Mouse (Mus musculus) embryonic fibroblast, embryonic 13.5 days (primary cell): Measurements from ENCODE around the gene Acp2. TPM values are rescaled to one million over a fixed set of nuclear protein-coding genes. Genes with fewer than 3 reads are reported as not detected.
"Not testable (repeated sequence)": the region's sequence is repeated elsewhere in the genome, so short reads cannot be mapped to it uniquely, and the experiment has no call there.

ENCODE experiments used
- H3K27ac ChIP-seq: 2 replicates; pipeline ENCODE4 v1.5.1; 2012; ENCODE audit warnings: low read length, control low read depth, inconsistent platforms; ENCODE audit not compliant: insufficient read depth
- H3K4me1 ChIP-seq: 2 replicates; pipeline ENCODE4 v1.6.1; 2011; ENCODE audit warnings: low read length; ENCODE audit not compliant: control insufficient read depth, insufficient read depth
- H3K4me3 ChIP-seq: 2 replicates; pipeline ENCODE4 v1.5.1; 2011; ENCODE audit warnings: mild to moderate bottlenecking, control low read depth, low read length; ENCODE audit not compliant: insufficient read depth
- CTCF ChIP-seq: IDR thresholded peaks from 2 replicates; pipeline ENCODE4 v1.5.1; 2011; ENCODE audit warnings: mild to moderate bottlenecking, control low read depth, low read length, moderate library complexity, borderline replicate concordance; ENCODE audit not compliant: insufficient read depth
- POLR2A ChIP-seq: IDR thresholded peaks from 2 replicates; pipeline ENCODE4 v1.6.1; 2011; ENCODE audit warnings: low read depth, mild to moderate bottlenecking, control low read depth, low read length, moderate library complexity
- polyA plus RNA-seq: library from polyadenylated mRNA; stranded (reverse); fragments of >200 nt; gene quantifications from 2 replicates; pipeline ENCODE4 v1.2.4, GENCODE M21; 2011; ENCODE audit warnings: low read depth; ENCODE audit not compliant: missing spikeins, insufficient read length

The Acp2 gene
- polyA plus RNA-seq, 1 experiment = 54.9 TPM

DNA sequence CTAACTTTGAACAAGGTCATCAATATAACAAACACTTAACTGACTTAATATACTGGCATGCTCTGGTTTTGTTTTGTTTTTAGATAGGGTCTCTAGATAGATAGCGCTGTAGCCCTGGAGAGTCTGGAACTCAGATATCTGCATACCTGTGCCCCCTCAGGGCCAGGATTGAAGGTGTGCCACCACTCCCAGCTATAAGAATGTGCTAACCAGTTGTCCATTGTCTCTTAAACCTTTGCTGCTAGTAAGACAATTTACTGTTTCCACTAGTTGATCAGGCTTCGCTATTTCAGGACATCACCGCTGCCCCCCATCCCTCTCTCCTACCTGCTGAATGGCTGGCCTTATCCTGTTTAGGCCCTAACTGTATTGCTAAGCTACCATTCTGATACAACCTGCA, 17.8 kb downstream of the Acp2 start:
- H3K4me3 ChIP-seq = no peak overlapping the region
- TF ChIP-seq POLR2A (no peak), CTCF (no peak)
- H3K4me1 ChIP-seq = no peaks in the 10 kb centered on the region

DNA sequence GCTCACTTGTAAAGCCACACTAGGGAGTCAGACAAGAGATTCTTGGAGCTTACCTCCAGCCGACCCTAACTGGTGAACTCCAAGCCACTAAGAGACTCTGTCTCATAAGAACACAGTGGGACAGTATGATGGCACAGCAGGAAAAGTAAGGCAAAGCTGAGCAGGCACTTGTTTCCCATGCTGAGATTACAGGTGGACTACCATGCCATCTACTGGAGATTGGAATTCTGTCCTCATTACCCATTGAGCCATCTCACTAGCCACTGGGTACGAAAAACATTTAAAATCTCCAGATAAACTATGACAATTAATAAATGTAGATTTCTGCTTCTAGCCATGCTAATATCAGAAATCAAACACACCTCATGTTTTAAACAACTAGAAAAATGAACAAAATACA, 20.9 kb downstream of the Acp2 start:
- no peak overlapping the region for H3K4me3 ChIP-seq
- H3K4me1 ChIP-seq = no peaks in the 10 kb centered on the region
- no peak overlapping the region for H3K27ac ChIP-seq
- TF ChIP-seq POLR2A (no peak), CTCF (no peak)

More for the DNA sequence above, 17.8 kb downstream of the Acp2 start:
- H3K27ac ChIP-seq = no peak overlapping the region

DNA sequence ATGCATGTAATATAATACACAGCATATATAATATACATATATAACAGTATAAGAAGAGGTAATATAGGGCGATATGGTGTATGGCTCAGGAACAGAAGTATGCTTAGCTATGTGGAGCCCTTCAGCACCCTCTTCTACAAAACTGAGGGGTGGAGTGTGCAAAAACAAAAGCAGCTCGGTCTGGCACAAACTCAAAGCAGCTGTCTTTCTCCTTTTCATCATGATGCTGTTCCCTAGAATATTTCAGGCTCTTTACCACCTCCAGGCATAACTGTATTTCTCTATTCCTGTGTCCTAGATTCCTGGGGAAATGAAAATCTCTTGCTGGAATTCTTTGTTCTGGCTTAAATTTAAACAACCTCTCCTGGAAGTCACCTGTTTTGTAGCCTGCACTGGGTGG, 27.1 kb downstream of the Acp2 start:
- H3K4me1 ChIP-seq = no peaks in the 10 kb centered on the region
- TF ChIP-seq CTCF (no peak), POLR2A (no peak)
- no peak overlapping the region for H3K27ac ChIP-seq
- H3K4me3 ChIP-seq = no peak overlapping the region

DNA sequence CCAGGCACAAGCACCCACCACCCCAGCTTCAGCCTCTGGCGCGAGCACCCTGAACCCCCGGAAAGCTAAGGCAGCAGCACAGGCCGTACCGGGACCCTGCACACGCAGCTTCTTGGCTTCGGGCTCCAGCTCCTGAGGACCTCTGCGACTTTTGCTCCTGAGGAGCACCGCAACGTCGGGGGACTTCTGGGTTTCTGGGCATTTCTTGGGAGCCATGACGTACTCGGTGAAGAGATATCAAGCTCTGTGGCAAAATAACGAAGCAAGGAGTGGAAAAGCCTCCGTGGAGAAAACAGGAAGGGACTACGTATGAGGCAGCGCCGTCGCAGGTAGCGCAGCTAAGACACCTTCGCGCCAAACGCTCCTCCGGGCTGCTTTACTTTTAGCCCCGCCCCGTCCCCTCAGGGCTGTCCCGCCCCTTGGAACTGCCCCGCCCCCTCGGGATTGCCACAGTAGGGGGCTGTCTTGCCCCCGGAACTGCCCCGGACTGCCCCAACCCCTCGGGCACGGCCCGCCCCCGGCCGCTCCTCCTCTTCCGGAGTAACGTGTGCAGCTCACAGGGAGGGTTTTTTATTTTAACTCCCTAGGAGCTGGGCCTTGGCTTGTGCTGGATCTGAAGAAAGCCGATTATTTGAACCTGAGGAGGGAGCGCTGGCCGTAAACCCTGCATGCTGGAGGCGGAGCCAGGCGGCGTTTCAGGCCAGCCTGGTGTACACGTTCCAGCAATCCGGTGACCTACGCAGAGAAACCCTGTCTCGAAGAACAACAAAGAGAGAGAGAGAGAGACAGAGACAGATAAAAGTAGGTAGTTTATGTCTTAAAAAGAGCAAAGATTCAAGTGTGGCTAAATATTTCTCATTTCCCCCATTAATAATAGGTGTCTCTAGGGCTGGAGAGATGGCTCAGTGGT, 34.2 kb downstream of the Acp2 start, which contains the start of gene Ddb2:
Ddb2 (minus strand) TSS at position 382 of the 910 bp plus-strand sequence.
- Histone ChIP-seq H3K4me1 (no peaks in the 10 kb centered on the region), H3K27ac (peak within 1 kb of the TSS; percentile 85), H3K4me3 (peak within 1 kb of the TSS; percentile 70)
- peak; percentile 64 for TF ChIP-seq POLR2A
- no peak for TF ChIP-seq CTCF

DNA sequence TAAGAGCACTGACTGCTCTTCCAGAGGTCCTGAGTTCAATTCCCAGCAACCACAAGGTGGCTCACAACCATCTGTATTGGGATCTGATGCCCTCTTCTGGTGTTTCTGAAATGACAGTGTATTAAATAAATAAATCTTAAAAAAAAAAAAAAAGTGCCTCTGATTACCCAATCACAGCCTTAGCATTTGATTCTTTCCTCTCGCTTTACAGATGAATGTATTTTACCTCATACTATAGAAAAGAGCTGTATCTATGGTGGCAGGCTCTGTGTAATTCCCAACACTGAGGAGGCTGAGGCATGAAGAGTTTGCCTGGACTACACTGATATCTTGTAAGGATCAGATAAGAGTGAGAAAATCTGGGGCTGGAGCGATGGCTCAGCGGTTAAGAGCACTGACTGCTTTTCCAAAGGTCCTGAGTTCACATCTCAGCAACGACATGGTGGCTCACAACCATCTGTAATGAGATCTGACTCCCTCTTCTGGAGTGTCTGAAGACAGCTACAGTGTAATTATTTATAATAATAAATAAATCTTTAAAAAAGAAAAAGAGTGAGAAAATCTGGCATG, 34.9 kb downstream of the Acp2 start:
- H3K4me1 ChIP-seq = not testable (repeated sequence)
- Histone ChIP-seq H3K4me3 (peak overlapping the region; percentile 70), H3K27ac (peak overlapping the region; percentile 85)

GRCm38 (mm10) chr2:91242547-91242946, 39.9 kb downstream of the Acp2 start:
- no peaks in the 10 kb centered on the region; the same call in 1 of the 2 replicates for H3K4me1 ChIP-seq
- TF ChIP-seq POLR2A = no peak
- no peak for TF ChIP-seq CTCF

GRCm38 (mm10) chr2:91243416-91243815, 40.7 kb downstream of the Acp2 start:
- no peak for TF ChIP-seq CTCF
- no peak for TF ChIP-seq POLR2A
- Histone ChIP-seq H3K4me3 (no peak overlapping the region), H3K27ac (no peak overlapping the region), H3K4me1 (no peaks in the 10 kb centered on the region; the same call in 1 of the 2 replicates)

More at GRCm38 (mm10) chr2:91242547-91242946, 39.9 kb downstream of the Acp2 start:
- Histone ChIP-seq H3K27ac (no peak overlapping the region), H3K4me3 (no peak overlapping the region)

DNA sequence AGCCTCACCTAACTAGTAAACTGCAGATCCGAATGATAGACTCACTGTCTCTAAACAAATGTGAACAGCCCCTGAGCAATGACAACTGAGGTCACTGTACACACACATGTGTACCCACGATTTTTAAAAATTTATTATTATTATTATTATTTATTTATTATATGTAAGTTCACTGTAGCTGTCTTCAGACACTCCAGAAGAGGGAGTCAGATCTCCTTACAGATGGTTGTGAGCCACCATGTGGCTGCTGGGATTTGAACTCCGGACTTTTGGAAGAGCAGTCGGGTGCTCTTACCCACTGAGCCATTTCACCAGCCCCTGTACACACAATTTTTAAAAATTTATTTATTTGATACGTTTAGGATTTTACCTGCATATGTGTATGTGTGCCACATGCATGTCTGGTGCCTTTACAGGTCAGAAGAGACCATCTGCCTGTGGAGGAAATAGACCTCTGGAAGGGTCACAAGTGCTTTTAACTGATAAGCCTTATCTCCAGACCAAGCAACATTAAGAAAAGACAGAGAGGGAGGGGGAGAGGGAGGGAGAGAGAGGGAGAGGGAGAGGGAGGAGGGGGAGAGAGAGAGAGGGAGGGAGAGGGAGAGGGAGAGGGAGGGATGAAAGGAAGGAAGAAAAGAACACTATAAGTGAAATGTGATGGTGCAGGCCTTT, 42.0 kb downstream of the Acp2 start:
- Histone ChIP-seq H3K4me3 (no peak overlapping the region), H3K27ac (no peak overlapping the region), H3K4me1 (no peaks in the 10 kb centered on the region; the same call in 1 of the 2 replicates)
- TF ChIP-seq POLR2A (no peak), CTCF (no peak)

DNA sequence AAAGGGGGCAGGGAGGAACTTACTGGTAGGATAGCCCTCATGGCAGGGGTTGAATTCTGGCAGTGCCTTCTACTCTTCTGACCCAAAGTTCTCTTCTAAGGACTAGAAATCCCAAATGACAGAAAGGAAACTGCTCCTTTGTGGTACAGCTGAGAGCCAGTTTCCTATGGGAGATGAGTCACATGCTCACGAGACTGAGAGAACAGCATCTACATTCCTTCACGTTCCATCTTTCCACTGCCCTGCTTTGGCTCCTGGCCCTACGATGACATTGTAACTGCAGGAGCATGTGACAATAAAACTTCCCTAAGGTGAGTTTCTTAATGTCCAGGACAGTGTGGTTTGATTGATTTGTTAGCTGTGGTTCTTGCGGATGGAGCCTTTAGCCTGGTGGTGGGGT, 45.7 kb downstream of the Acp2 start:
- Histone ChIP-seq H3K27ac (no peak overlapping the region; the same call in 1 of the 2 replicates), H3K4me1 (no peaks in the 10 kb centered on the region; the same call in 1 of the 2 replicates), H3K4me3 (no peak overlapping the region)
- no peak for TF ChIP-seq CTCF
- no peak for TF ChIP-seq POLR2A
